ENCODE assay signal across 8 mouse cellular contexts in genomic region chr11:68432361-68433021, GRCm38 (mm10). TPM values are rescaled to one million over a fixed set of nuclear protein-coding genes. Genes with fewer than 3 reads are reported as not detected.
DNase-seq lines count a peak whose midpoint lies in the region; ATAC-seq and TF ChIP-seq lines count a peak whose summit lies in the region.

No protein-coding gene starts in this region.

- peaks cover 60% of the 10 kb centered on the region for H3K27me3 ChIP-seq in heart, embryonic 10.5 days (ENCODE audit: insufficient read depth, poor library complexity, severe bottlenecking)
- no peaks in the 10 kb centered on the region for H3K27me3 ChIP-seq in ES-Bruce4 (ENCODE audit: control insufficient read depth, insufficient read depth, low read length, poor library complexity, severe bottlenecking)
- H3K27me3 ChIP-seq in hindbrain, embryonic 11.5 days (ENCODE audit: control insufficient read depth, insufficient read depth, low read length) = peaks cover 9% of the 10 kb centered on the region; the same call in 1 of the 2 replicates

- peaks cover 8% of the 10 kb centered on the region for H3K4me1 ChIP-seq in heart, embryonic 10.5 days
- H3K4me1 ChIP-seq in ES-Bruce4 (ENCODE audit: control insufficient read depth, insufficient read depth, low read length) = no peaks in the 10 kb centered on the region
- 0 out of 2 replicates have a peak, but pooled peaks cover 4% of the 10 kb centered on the region for H3K4me1 ChIP-seq in hindbrain, embryonic 11.5 days (replicated peaks; ENCODE audit: control insufficient read depth, insufficient read depth, low read length)

- H3K27ac ChIP-seq in heart, embryonic 10.5 days = peak overlapping the region; percentile 42; the same call in 1 of the 2 replicates
- H3K27ac ChIP-seq in ES-Bruce4 (ENCODE audit: insufficient read depth, low read length) = no peak overlapping the region
- no peak overlapping the region for H3K27ac ChIP-seq in hindbrain, embryonic 11.5 days (ENCODE audit: low read depth, low read length)

- ATAC-seq in hindbrain, embryonic 11.5 days (ENCODE audit: low FRiP score) = peak; percentile 7; the same call in 1 of the 2 replicates
- peak; percentile 60 for ATAC-seq in megakaryocyte-erythroid progenitor cell, adult 5-6 weeks (replicated peaks; ENCODE audit: low FRiP score, low TSS enrichment, poor library complexity, severe bottlenecking)

- H3K36me3 ChIP-seq in heart, embryonic 10.5 days = no peaks in the 10 kb centered on the region
- no peaks in the 10 kb centered on the region for H3K36me3 ChIP-seq in ES-Bruce4 (ENCODE audit: control insufficient read depth, insufficient read depth, low read length, poor library complexity, severe bottlenecking)
- no peaks in the 10 kb centered on the region for H3K36me3 ChIP-seq in hindbrain, embryonic 11.5 days (ENCODE audit: control insufficient read depth, insufficient read depth, low read length)

- no peak for TF ChIP-seq POLR2A in ES-Bruce4 (IDR thresholded peaks at IDR 0.05; ENCODE audit: insufficient read depth, low read length)

- intact Hi-C loops in heart, postnatal 36 days (cut with DNase I) = loop anchor here (5.0 kb wide), 2 partner anchors 50 to 120 kb away; no protein-coding TSS in a partner anchor

- WGBS in heart, embryonic 10.5 days = 29% methylated on average over 23 of the region's 23 CpGs
- whole genome bisulfite sequencing in hindbrain, embryonic 11.5 days = 34% methylated on average over 23 of the region's 23 CpGs

- no peak for DNase-seq in heart, embryonic 10.5 days (ENCODE audit: low spot score)
- DNase-seq in heart, postnatal 36 days = no peak
- DNase-seq in hindbrain, embryonic 11.5 days (ENCODE audit: low spot score) = no peak
- no peak for DNase-seq in MN1 (ENCODE audit: low spot score)
- no peak for DNase-seq in right cerebral cortex, postnatal 36 days (ENCODE audit: low spot score in 2 of 2)
- DNase-seq in frontal cortex, postnatal 36 days (ENCODE audit: low spot score in 2 of 2) = no peak

- H3K9ac ChIP-seq in ES-Bruce4 (ENCODE audit: low read depth, poor library complexity, severe bottlenecking) = peak overlapping the region; percentile 22
- H3K9ac ChIP-seq in hindbrain, embryonic 11.5 days (ENCODE audit: low read depth, low read length) = peak overlapping the region; percentile 52; the same call in 1 of the 2 replicates

- peak overlapping the region; percentile 55 for H3K4me2 ChIP-seq in hindbrain, embryonic 11.5 days (replicated peaks; ENCODE audit: low read depth, low read length)

- no peaks in the 10 kb centered on the region for H3K9me3 ChIP-seq in heart, embryonic 10.5 days
- H3K9me3 ChIP-seq in ES-Bruce4 (replicated peaks; ENCODE audit: control insufficient read depth, insufficient read depth, low read length, poor library complexity, severe bottlenecking) = no peaks in the 10 kb centered on the region
- no peaks in the 10 kb centered on the region for H3K9me3 ChIP-seq in hindbrain, embryonic 11.5 days (ENCODE audit: control insufficient read depth, low read length)

- peak overlapping the region; percentile 62 for H3K4me3 ChIP-seq in heart, embryonic 10.5 days
- peak overlapping the region; percentile 53 for H3K4me3 ChIP-seq in ES-Bruce4 (ENCODE audit: low read depth, low read length)
- peak overlapping the region; percentile 37 for H3K4me3 ChIP-seq in hindbrain, embryonic 11.5 days (ENCODE audit: low read depth, low read length)

- 0 out of 2 replicates have a peak, but pooled peaks have one; percentile 4 for TF ChIP-seq EP300 in ES-Bruce4 (IDR thresholded peaks at IDR 0.05; ENCODE audit: insufficient read depth, low read depth, low read length)

- TF ChIP-seq CTCF in ES-Bruce4 (IDR thresholded peaks at IDR 0.05; ENCODE audit: low read depth, low read length) = no peak

RNA-seq across cellular contexts. Expression of gene Pik3r5, which starts 0.6 kb away (rescaled TPM):
- polyA plus RNA-seq in heart, embryonic 10.5 days (2016; fragmentation: Nextera tagmentation; extraction: Ambion mirVana) = 0.07 and 0.48 TPM in 2 replicates
- total RNA-seq in heart, postnatal 36 days (2021) = 1 to 10 TPM in 1 of 2 experiments, under 1 TPM in 1; 0.67 to 1.7 TPM
- polyA plus RNA-seq in ES-Bruce4 (2011; ENCODE audit: insufficient read depth, insufficient read length, low read depth, missing spikeins) = 1.7 and 1.8 TPM in 2 replicates
- polyA plus RNA-seq in hindbrain, embryonic 11.5 days (2014; fragmentation: Nextera tagmentation; extraction: Ambion mirVana) = 0.73 and 0.74 TPM in 2 replicates
- total RNA-seq in megakaryocyte-erythroid progenitor cell, adult 5-6 weeks (2014; fragmentation: Nextera tagmentation) = 3.0 and 4.1 TPM in 2 replicates
- 0.88 and 2.5 TPM in 2 replicates for total RNA-seq in megakaryocyte-erythroid progenitor cell, adult 5-6 weeks (2017)

RNA-seq across cellular contexts. Expression of gene Ntn1, which starts 31.9 kb away (rescaled TPM):
- polyA plus RNA-seq in heart, embryonic 10.5 days (2016; fragmentation: Nextera tagmentation; extraction: Ambion mirVana) = 7.0 and 16.2 TPM in 2 replicates
- 10 to 100 TPM; 55.4 to 61.8 TPM for total RNA-seq in heart, postnatal 36 days (2021)
- 22.3 and 22.6 TPM in 2 replicates for polyA plus RNA-seq in ES-Bruce4 (2011; ENCODE audit: insufficient read depth, insufficient read length, low read depth, missing spikeins)
- polyA plus RNA-seq in hindbrain, embryonic 11.5 days (2014; fragmentation: Nextera tagmentation; extraction: Ambion mirVana) = 7.7 and 11.9 TPM in 2 replicates
- total RNA-seq in megakaryocyte-erythroid progenitor cell, adult 5-6 weeks (2014; fragmentation: Nextera tagmentation) = not detected in 2 replicates
- total RNA-seq in megakaryocyte-erythroid progenitor cell, adult 5-6 weeks (2017) = not detected in 2 replicates
